In the genomic region with DNA sequence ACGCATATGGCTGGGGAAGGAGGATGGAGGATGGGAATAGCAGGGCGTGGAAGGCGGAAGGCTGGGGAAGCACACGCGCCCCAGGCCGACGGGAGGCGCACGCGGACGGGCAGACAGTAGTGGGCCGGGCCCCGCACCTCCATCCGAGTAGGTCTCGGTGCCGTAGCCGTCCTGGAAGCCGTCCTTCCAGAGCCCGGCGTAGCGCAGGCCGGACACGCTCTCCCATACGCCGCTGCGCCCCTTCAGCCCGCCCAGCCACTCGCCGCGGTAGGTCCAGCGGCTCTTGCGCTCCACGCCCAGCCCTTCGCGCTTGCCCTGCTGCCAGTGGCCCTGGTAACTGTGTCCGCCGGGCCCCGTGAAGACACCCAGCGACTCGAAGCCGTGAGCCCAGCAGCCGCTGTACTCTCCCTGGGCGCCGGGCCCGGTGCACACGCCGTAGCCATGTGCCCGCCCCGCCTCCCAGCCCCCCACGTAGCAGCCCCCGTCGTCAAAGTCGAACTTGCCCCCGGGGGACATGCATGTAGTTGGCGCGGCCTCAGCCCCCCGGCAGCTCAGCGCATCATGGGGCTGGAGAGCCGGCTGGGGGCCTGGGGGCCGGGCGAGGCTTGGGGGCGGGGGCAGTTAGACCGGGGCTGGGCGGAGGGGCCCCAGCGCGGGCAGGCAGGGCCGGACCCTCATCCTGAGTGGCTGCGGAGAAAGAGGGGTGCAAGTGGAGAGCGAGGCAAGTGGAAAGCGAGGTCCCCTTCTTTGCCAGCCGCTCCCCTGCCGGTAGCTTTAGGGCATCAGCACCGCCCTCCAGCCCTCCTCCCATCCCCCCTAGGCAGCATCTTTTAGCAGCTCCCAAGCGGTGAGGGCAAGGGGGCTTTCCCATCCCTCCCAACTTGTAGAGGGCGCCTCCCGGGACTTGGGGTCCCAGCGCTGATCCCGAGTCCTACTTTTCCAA, we compare ENCODE assay signal across 8 mouse cellular contexts. TPM values are rescaled to one million over a fixed set of nuclear protein-coding genes. Genes with fewer than 3 reads are reported as not detected.
DNase-seq lines count a peak whose midpoint lies in the region; ATAC-seq lines count a peak whose summit lies in the region.

No protein-coding gene starts in this region.

- H3K27ac ChIP-seq in liver, embryonic 15.5 days (replicated peaks), result no peak overlapping the region
- H3K27ac ChIP-seq in neural tube, embryonic 11.5 days (ENCODE audit: low read depth, low read length), result no peak overlapping the region

- peak; percentile 31 for DNase-seq in urinary bladder, postnatal 25 days (ENCODE audit: low spot score)
- no peak for DNase-seq in urinary bladder, adult 2 months (ENCODE audit: low spot score)
- peak; percentile 73 to 79 for DNase-seq in cerebellum, postnatal 36 days
- DNase-seq in gastrocnemius, postnatal 25 days, result peak; percentile 50
- peak; percentile 51 for DNase-seq in kidney, adult 18-20 months
- peak; percentile 68 for DNase-seq in neural tube, embryonic 11.5 days (ENCODE audit: low spot score)
- DNase-seq in thymus, adult 18-20 months, result no peak

- WGBS in liver, embryonic 15.5 days (ENCODE audit: insufficient replicate concordance), result 1% methylated on average over 75 of the region's 78 CpGs
- WGBS in neural tube, embryonic 11.5 days, result under 1% methylated on average over 75 of the region's 78 CpGs

- peaks cover 11% of the 10 kb centered on the region for H3K4me1 ChIP-seq in liver, embryonic 15.5 days (replicated peaks)
- peaks cover 12% of the 10 kb centered on the region for H3K4me1 ChIP-seq in neural tube, embryonic 11.5 days (ENCODE audit: control insufficient read depth, insufficient read depth, low read length)

- no peaks in the 10 kb centered on the region for H3K9me3 ChIP-seq in liver, embryonic 15.5 days (replicated peaks)
- H3K9me3 ChIP-seq in neural tube, embryonic 11.5 days (ENCODE audit: control insufficient read depth, low read length), result no peaks in the 10 kb centered on the region

- H3K36me3 ChIP-seq in liver, embryonic 15.5 days (replicated peaks), result no peaks in the 10 kb centered on the region
- no peaks in the 10 kb centered on the region for H3K36me3 ChIP-seq in neural tube, embryonic 11.5 days (ENCODE audit: control insufficient read depth, insufficient read depth, low read length)

- peak overlapping the region; percentile 47 for H3K4me3 ChIP-seq in liver, embryonic 15.5 days (replicated peaks)
- peak overlapping the region; percentile 46 for H3K4me3 ChIP-seq in neural tube, embryonic 11.5 days (ENCODE audit: low read depth, low read length)

- H3K4me2 ChIP-seq in liver, embryonic 15.5 days, result peak overlapping the region; percentile 67
- H3K4me2 ChIP-seq in neural tube, embryonic 11.5 days (ENCODE audit: low read depth), result peak overlapping the region; percentile 85

- ATAC-seq in liver, embryonic 15.5 days (ENCODE audit: insufficient read depth), result no peak
- ATAC-seq in neural tube, embryonic 11.5 days (ENCODE audit: insufficient read depth, low FRiP score, low TSS enrichment), result peak; percentile 58

- peaks cover 85% of the 10 kb centered on the region for H3K27me3 ChIP-seq in liver, embryonic 15.5 days
- peaks cover 45% of the 10 kb centered on the region for H3K27me3 ChIP-seq in neural tube, embryonic 11.5 days (ENCODE audit: control insufficient read depth, insufficient read depth, low read length)

- no peak overlapping the region for H3K9ac ChIP-seq in liver, embryonic 15.5 days
- H3K9ac ChIP-seq in neural tube, embryonic 11.5 days (ENCODE audit: low read length), result peak overlapping the region; percentile 59

RNA-seq across cellular contexts. Expression of a gene that starts 1.7 kb away (rescaled TPM):
- polyA plus RNA-seq in urinary bladder, adult 2 months (2012; rRNA removed), result 2.4 and 2.8 TPM in 2 replicates
- total RNA-seq in gastrocnemius, postnatal 25 days (2021), result under 1 TPM; 0.28 to 0.35 TPM
- polyA plus RNA-seq in liver, embryonic 15.5 days (2015; fragmentation: Nextera tagmentation; extraction: Ambion mirVana), result 0.02 TPM in 1 of 2 replicates, not detected in the other
- 3.8 and 4.4 TPM in 2 replicates for polyA plus RNA-seq in neural tube, embryonic 11.5 days (2014; fragmentation: Nextera tagmentation; extraction: Ambion mirVana)

RNA-seq across cellular contexts. Expression of a gene that starts 8.6 kb away (rescaled TPM):
- 22.5 and 26.6 TPM in 2 replicates for polyA plus RNA-seq in urinary bladder, adult 2 months (2012; rRNA removed)
- 1 to 10 TPM; 4.8 to 5.7 TPM for total RNA-seq in gastrocnemius, postnatal 25 days (2021)
- polyA plus RNA-seq in liver, embryonic 15.5 days (2015; fragmentation: Nextera tagmentation; extraction: Ambion mirVana), result 16.3 and 17.4 TPM in 2 replicates
- polyA plus RNA-seq in neural tube, embryonic 11.5 days (2014; fragmentation: Nextera tagmentation; extraction: Ambion mirVana), result 6.8 and 7.3 TPM in 2 replicates

RNA-seq across cellular contexts. Expression of a gene that starts 20.4 kb away (rescaled TPM):
- 6.6 and 11.6 TPM in 2 replicates for polyA plus RNA-seq in urinary bladder, adult 2 months (2012; rRNA removed)
- total RNA-seq in gastrocnemius, postnatal 25 days (2021), result 10 to 100 TPM; 10.5 to 11.1 TPM
- polyA plus RNA-seq in liver, embryonic 15.5 days (2015; fragmentation: Nextera tagmentation; extraction: Ambion mirVana), result 4.4 and 6.2 TPM in 2 replicates
- polyA plus RNA-seq in neural tube, embryonic 11.5 days (2014; fragmentation: Nextera tagmentation; extraction: Ambion mirVana), result 22.4 and 23.7 TPM in 2 replicates

RNA-seq across cellular contexts. Expression of a gene that starts 22.9 kb away (rescaled TPM):
- 0.66 and 2.0 TPM in 2 replicates for polyA plus RNA-seq in urinary bladder, adult 2 months (2012; rRNA removed)
- 1 to 10 TPM; 3.5 to 3.7 TPM for total RNA-seq in gastrocnemius, postnatal 25 days (2021)
- 1.2 and 1.6 TPM in 2 replicates for polyA plus RNA-seq in liver, embryonic 15.5 days (2015; fragmentation: Nextera tagmentation; extraction: Ambion mirVana)
- 16.6 and 17.6 TPM in 2 replicates for polyA plus RNA-seq in neural tube, embryonic 11.5 days (2014; fragmentation: Nextera tagmentation; extraction: Ambion mirVana)

Comparison
In these comparisons a context has a peak if more than half of its experiments do, and no peak if none do; other contexts are left out.
1. DNase-seq: peak in urinary bladder, postnatal 25 days (single experiment), cerebellum, postnatal 36 days (2 of 2), gastrocnemius, postnatal 25 days (single experiment), kidney, adult 18-20 months (single experiment) and neural tube, embryonic 11.5 days (single experiment); none in urinary bladder, adult 2 months (single experiment) and thymus, adult 18-20 months (0 of 2).